Mouse (Mus musculus) lung, postnatal 14 days (tissue): Measurements from ENCODE around the gene Timm17b.
"Not testable (repeated sequence)": the region's sequence is repeated elsewhere in the genome, so short reads cannot be mapped to it uniquely, and the experiment has no call there.

ENCODE experiments used
- DNase-seq: peaks from one replicate; pipeline ENCODE4 v3.0.0; 2021

The Timm17b gene

DNA sequence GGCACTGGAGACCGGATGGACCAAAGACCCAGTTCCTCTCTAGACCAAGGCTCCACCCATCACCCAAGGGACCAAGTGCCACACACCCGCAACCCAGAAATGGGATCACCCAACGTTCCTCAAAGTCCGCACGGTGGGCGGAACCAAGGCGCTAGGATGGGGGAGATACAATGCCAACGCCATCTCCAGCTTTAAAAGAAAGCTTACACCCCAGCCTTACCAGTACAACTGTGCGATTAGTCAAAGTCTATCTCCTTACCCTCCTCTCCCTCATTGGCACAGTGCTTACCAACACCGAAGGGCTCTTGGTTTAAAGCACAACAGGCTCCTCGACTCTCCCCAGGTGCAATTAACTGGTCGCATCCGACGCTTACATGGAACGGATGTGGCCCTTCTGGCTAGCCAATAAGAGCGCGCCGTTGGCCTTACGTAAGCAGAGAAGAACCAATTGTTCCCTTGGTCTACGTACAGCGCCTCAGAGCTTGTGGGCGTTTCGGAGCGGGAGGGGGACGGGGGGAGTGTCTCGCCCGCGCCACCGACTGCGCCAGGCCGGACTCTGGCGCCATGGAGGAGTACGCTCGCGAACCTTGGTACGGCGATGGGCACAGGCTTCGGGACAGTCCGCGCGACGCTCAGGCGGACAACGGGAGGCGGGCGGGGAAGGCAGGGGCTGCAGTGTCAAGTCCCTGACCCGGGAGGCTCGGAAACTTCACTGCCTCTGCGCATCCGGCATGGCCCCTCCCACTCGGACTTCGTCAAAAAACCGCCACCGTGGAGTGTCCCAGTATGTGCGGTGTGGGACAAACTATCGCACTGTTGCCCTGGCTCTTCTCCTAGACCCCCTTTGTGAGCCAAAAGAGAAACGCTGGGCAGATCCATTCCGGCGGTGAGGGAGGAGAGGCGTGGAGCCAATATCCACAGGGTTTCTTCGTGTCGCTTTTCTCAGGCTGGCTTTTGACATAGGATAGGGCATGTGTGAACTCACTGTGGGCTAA is at the start of gene Timm17b, which contains the start of gene Pqbp1:
Gene Timm17b, plus strand, starts transcription at position 478 of the 995 bp plus-strand sequence.
Gene Pqbp1, minus strand, starts transcription at position 390 of the 995 bp plus-strand sequence.
- DNase-seq = peak; percentile 86

DNA sequence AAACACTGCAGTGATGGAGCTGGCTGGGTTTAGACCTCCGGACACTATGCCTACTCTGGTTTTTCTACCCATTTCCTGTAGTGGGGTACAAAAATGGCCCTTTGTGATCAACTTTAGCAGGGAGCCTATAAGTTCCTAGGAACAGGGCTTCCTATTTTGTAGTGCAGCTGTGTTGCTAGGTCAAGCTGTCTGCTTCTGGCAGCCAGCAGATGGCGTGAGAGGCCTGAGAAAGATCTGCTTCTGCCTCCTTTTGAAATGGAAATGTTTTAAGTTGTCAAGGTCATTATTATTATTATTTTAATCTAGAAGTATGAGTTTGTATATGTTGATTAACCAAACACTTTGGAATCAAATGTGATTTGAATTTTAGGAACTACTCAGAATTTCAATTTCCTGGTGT is 44.6 kb upstream of the Timm17b start:
- peak; percentile 42 for DNase-seq

DNA sequence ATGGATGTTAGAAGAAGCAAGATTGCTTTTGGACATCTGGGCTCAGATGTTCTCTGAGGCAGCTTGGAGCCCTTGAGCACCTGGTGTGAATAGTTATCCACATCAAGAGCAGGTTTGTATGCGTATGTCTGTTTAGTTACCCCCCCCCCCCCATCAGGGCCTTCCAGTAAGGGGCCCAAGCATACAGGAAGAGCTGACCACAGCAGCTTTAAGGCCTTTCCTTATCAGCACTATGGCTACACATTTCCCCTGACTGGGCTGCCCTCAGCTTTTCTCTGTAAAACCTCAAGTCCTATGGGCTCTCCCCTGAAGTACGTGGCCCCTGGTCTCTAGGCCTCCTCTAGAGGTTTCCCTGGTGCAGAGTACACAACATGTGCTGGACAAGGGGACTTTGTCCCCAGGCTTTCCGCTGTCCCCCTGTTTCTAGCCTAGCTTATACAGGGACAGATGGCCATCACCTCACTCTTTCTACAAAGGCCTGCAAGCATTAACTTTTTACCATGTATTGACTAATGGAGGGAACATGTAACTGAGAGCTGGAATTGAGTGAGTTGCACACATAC is 39.9 kb upstream of the Timm17b start:
- no peak for DNase-seq

DNA sequence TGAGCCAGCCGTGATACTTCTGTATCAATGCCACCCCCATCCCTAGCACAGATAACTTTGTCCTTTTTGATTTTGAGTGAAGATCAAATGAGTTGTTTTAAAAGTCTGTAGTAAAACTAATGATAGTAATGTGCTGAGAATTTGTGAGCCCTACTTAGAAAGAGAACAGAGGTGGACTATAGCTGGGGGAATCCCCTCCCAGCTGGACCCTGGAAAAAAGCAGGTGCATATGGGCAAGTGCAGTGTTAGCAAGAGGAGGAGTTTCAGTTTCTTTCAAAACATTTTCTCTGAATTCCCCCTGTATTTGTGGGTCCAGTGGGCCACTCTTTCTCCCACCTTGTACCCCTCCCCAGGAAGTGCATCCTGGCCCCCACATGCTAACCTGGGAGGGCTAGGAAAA is 36.0 kb upstream of the Timm17b start:
- DNase-seq = no peak

DNA sequence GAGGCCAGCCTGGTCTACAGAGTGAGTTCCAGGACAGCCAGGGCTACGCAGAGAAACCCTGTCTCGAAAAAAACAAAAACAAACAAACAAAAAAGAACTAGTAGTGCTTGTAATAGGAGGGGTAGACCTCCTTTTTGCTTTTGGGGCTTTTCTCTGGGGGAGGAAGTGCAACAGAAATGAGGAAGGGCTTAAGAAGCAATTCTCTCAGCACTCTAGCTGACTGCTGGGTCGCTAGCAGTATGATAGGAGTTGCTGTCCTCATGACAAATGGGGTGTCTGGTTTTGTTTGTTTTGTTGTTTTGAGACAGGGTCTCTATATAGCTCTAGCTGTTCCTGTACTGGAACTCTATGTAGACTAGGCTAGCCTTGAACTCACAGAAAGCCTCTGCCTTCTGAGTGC is 34.6 kb upstream of the Timm17b start:
- no peak for DNase-seq

DNA sequence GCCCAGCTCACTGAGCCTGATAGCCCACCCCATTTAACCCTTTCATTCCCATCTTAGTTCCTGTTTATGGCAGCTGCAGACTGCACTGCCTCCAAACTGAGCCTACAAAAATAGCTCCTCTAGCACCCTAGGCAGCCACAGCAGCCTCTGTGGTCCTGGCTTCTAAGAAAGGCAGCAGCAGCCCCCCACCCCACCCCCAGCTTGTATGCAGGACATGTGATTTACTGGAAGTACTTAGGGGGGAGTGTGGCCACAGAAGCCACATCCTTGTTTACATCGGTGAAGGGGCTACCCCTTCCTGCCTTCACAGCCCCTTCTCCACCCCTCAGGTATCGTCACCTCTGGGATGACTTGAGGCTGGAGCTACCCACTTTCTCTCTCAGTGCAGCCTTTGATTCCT is 33.8 kb upstream of the Timm17b start:
- no peak for DNase-seq

DNA sequence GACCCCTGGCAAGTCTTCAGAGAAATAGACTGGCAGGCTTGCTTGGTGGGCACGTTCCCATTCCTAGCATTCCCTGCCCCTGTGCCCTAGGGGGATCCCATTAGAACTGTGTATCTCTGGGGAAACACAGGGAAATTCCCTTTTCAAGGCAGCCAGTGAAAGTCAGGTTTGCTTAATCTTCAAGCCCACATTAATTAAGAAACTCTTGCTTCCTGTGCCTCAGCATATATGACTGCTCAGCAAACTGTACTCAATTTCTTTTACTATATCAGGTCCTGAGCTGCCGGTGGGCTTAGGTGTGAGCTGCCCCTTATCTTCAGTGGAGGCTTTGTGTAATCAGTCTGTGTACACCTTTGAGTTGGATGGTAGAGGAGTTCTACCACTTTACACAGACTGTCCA is 33.4 kb upstream of the Timm17b start:
- no peak for DNase-seq

DNA sequence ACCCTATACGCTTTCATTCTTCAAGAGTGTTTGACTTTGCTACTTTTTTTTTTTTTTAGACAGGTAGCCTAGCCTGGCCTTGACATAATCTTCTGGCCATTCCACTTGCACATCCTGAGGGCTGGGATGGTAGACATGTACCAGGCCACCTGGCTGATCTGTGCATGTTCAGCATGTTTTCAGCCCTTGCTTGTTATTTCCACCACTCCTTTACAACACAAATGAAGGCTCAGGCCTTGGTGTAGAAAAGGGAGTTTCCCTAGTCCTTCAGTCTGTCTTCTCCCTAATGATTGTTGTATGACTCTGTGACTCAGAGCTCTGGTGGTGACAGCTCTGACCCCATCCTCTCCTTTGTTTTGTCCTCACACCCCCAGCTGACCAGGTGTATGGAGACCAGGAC is 32.0 kb upstream of the Timm17b start:
- DNase-seq = no peak

DNA sequence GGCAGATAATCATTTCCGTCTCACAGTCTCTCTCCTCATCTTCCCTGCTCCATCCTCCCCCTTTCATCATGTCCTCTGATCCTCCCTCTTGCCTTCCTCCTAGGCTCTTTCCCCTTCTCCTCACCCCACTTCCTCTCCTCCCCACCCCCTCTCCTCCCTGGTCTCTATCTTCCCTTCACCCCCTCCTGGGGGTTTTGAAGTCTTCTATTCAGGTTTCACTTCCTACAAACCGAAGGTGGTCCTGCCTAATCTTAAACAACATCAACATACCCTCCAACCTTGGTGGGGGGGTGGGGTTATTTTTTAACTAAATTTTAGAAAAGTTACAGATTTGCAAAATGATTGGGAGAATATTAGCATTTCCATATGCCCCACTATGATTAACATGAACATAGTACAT is 30.7 kb upstream of the Timm17b start:
- DNase-seq = no peak

DNA sequence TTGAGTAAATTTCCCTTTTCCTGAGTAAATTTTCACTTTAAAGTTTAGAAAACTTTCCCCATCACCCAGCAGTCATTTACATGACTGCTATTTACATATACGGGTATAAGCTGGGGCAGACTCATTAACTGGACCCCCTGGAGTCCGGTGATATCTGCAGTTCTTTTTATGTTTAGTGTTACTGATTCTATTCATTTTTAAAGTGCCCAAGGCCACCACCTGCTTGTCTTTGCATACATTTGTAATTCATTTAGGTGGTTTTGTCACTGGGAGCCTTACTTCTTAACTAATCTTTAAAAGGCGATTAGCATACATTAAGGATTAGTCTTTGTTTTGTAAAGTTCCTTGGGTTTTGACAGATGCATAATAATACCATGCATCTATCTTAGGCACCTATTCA is 29.3 kb upstream of the Timm17b start:
- no peak for DNase-seq

DNA sequence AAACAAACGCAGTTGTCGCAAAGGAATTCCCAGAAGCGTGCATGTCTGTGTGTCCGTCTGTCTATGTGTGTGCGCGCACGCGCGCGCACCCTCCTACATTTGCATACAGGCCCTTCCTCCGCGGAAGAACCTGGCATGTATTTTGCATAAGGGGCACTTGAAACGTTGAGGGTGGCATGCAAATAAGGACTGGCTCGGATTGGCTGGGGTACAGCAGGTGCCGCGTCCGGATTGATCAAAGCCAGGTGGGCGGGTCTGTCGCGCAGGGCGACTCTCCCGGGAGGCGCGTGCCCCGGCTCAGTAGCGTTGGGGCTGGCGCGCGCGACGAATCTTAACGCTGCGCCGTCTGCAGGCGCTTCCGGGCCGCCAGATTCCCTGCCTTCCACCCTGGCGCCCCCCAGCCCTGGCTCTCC is 21.1 kb upstream of the Timm17b start, which contains the start of gene Pim2:
Gene Pim2, plus strand, starts transcription at position 256 of the 413 bp plus-strand sequence.
- DNase-seq = peak; percentile 76

DNA sequence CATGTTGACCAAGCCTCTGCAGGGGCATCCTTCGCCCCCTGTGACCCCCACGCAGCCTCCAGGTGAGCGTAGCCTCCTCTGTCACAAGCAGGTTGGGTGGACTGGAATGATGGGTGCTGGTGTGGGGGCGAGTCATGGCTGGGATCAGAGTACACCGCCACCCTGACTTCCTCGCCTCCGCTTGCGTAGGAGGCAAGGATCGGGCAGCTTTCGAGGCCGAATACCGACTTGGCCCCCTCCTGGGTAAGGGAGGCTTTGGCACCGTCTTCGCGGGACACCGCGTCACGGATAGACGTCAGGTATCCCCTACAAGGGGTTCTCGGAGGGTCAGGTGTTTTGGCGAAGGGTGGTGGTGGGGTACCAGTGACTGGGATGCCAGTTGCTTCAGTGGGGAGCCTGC is 20.7 kb upstream of the Timm17b start:
- no peak for DNase-seq

DNA sequence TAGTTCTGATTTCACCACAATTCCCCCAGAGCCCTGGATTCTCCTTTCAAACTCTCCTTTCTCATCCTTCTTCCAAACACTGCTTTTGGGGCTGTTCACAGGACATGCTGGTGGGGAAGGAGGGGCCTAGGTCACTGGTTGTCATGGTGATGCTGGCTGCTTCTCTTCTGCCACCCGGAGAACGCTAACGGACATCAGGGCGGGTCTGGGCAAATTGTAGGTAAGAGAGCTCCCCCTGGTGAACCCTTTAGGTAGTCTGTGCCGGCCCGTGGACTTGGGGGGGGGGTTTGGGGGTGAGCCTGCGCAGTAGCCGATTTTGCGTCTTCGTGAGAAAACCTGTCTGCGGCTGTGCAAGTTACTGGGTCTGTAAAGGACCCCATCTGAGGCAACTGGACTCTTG is 19.3 kb upstream of the Timm17b start:
- DNase-seq = peak; percentile 63

DNA sequence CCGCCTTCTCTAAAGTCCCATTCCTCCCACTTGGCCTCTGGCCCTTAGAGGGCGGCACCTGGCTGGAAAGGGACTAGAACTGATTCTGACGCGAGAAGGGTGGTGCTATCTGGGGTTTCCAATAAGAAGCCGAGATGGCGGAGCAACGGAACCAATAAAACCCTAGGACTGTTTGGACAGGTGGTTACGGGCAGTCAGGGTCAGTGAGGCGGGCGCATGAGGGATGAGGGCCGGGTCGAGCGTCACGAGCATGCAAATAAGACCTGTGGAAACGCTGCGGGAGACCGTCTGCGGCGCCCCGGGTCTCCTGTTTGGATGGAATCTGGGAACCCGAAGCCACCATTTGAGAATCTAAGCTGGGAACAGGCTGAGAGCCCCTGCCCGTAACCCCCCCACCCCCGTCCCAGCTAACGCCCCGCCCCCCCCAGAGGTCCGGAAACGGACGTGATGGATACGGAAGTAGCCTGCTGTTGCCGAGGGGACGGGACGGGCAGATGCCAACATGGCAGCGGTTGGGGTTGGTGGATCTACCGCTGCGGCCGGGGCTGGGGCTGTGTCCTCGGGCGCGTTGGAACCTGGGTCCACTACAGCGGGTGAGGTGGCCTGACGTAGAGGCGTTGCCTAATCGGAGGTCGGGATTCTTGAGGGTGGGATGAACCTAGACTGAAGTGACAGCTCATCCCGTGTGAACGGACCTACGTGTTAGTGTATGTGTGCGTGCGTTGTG is 15.2 kb upstream of the Timm17b start, which contains the start of gene Slc35a2:
Gene Slc35a2, plus strand, starts transcription at position 188 of the 727 bp plus-strand sequence.
- DNase-seq = peak; percentile 84

DNA sequence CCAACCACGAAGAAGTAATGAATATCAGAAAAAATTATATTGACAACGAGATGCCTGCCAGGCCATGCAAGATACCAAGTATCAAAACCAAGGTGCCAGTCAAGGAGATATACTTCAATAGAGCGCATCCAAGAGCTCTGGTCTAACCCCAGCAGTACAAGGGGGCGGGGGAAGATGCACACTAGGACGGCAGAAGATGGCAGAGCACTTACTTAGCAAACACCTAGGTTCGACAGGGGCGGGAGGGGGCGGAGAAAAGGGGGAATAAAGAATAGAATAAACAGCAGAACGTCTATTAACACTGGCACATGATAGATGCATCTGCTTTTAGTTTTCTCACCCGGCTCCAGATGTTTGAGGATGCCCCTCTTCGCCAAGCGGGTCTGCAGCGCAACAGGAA is 946 bp upstream of the Timm17b start:
- no peak for DNase-seq

DNA sequence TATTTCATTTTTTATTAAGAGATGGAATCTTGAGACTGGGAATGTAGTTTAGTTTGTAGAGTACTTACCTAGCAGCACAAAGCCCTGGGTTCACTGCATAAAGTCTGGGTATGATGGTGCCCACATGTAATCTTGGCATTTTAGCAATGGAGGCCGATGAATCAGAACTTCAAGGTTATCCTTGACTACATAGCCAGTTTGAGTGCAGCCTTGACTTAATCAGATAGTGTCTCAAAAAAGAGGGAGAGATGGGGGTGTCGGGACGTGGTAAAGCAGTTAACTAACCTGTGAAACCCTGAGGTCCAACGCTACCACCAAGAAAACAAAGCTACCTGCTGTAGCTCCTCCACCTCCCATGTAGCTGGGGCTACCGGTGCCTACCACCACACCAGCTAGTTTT is 5.3 kb downstream of the Timm17b start:
- DNase-seq = no peak

DNA sequence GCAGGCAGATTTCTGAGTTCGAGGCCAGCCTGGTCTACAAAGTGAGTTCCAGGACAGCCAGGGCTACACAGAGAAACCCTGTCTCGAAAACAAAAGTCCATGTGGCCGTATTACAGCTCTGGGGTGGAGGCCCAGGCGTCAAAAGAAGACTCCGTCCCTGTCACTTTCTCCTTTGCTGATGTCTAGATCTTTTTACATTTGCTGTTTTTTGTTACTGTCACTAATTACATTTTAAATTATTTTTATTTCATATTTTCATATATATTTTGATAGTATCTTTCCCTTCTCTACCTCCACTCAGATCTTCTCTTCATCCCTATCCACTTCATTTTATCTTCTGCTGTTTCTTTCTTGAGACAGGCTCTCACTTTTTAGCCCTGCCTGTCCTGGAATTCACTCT is 8.6 kb downstream of the Timm17b start, which contains the start of gene Gm10491:
Gene Gm10491, minus strand, starts transcription at position 101 of the 400 bp plus-strand sequence.
- DNase-seq = no peak

DNA sequence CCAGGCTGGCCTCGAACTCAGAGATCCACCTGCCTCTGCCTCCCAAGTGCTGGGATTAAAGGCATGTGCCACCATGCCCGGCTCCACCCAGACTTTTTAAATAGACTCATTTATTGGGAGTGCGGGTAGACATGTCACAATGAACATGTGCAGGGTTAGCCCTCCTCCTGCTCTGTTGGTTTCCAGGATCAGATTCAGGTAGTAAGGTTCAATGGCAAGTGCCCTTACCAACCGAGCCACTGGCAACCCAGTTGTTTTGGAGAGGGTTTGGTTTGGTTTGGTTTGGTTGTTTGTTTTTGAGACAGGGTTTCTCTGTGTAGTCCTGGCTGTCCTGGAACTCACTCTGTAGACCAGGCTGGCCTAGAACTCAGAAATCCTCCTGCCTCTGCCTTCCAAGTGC is 10.1 kb downstream of the Timm17b start, which contains the start of gene Gm10490:
Gene Gm10490, plus strand, starts transcription at position 301 of the 400 bp plus-strand sequence.
- DNase-seq = not testable (repeated sequence)

DNA sequence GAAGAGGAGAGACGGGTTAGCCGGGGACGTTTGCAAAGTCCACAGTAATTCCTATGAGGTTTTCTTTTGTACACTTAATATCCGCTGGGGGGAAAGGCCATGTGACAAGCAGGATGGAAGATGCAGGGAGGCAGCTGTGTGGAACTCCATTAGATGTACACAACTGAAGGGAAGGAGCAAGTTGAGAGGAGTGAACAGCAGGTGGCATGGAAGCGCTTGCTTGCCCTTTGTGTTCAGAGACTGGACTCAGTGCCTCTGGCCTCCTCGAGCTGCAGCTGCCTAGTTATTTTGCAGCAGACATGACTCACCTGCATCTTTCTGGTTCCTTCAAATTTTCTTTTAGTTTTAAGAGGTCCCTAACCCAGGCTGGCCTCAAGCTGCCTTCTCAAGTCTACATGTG is 11.3 kb downstream of the Timm17b start:
- DNase-seq = no peak

DNA sequence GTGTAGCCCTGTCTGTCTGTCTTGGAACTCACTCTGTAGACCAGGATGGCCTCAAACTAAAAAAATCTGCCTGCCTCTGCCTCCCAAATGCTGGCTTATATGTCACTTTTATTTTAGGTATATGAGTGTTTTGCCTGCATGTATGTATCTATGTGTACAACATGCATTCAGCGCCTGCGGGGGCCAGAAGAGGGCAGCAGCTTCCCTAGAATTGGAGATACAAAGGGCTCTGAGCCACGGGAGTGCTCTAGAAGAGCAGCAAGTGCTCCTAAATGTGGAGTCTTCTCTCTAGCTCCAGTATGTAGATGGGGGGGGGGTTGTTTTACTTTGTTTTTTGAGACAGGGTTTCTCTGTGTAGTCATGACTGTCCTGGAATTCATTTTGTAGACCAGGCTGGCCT is 16.5 kb downstream of the Timm17b start:
- DNase-seq = peak; percentile 18

DNA sequence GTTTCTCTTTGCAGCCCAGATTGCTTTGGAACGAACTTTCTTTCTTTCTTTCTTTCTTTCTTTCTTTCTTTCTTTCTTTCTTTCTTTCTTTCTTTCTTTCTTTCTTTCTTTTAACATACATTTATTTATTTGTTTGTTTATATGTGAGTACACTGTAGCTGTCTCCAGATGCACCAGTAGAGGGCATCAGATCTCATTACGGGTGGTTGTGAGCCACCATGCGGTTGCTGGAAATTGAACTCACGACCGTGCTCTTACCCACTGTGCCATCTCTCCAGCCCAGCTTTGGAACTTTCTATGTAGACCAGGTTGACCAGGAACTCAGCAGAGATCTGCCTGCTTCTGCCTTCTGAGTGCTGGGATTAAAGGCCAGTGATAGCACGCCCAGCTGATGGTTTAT is 18.8 kb downstream of the Timm17b start:
- DNase-seq = not testable (repeated sequence)

DNA sequence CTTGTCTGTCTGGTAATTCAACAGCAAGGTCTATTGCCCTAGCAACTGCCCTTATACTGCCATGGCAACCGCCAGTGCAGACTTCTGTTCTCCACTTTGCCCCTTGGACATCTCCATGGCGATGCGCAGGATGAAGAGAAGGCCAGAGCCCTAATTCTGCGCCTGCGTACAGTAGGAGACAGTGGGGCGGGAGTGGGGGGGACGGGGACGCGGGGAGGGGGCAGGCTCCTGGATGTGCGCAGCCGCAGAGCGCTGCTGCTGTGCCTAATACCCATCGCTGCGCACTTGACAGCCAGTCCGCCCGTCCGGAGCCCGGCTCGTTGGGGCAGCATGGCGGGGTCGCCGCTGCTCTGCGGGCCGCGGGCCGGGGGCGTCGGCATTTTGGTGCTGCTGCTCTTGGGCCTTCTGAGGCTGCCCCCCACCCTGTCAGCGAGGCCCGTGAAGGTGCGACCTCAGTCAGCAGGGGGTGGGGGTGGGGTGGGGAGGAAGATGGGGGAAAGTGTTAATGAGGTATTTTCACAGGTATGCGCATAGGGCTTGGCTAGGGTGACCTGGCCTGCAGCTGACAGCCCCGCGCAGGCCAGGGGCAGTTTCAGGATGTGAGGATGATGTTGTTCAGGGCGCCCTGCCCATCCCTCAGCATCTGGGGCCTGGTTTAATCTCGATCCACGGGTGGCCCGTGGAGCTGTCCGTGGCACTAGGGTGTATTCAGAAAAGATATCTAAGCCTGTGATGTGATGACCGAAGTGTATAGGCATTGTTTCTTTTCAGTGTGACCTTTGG is 20.6 kb downstream of the Timm17b start, which contains the start of gene Pcsk1n:
Gene Pcsk1n, plus strand, starts transcription at position 222 of the 783 bp plus-strand sequence.
- DNase-seq = no peak
